In genomic region chr11:102320686-102321005, GRCm38 (mm10) we compare ENCODE assay signal across 8 mouse cellular contexts. TPM values are rescaled to one million over a fixed set of nuclear protein-coding genes. Genes with fewer than 3 reads are reported as not detected.
DNase-seq lines count a peak whose midpoint lies in the region; ATAC-seq and TF ChIP-seq lines count a peak whose summit lies in the region.

No protein-coding gene starts in this region.

- peak overlapping the region; percentile 64 for H3K4me2 ChIP-seq in embryonic facial prominence, embryonic 14.5 days (ENCODE audit: low read depth, low read length)
- peak overlapping the region; percentile 89 for H3K4me2 ChIP-seq in kidney, embryonic 15.5 days
- H3K4me2 ChIP-seq in liver, embryonic 14.5 days (ENCODE audit: low read depth) = peak overlapping the region; percentile 98

- peak overlapping the region; percentile 50 for H3K4me3 ChIP-seq in liver, adult 2 months (ENCODE audit: insufficient read depth, low read depth, low read length)
- H3K4me3 ChIP-seq in embryonic facial prominence, embryonic 14.5 days (ENCODE audit: low read depth, low read length) = peak overlapping the region; percentile 86
- H3K4me3 ChIP-seq in kidney, embryonic 15.5 days (replicated peaks) = peak overlapping the region; percentile 100
- H3K4me3 ChIP-seq in liver, embryonic 14.5 days (ENCODE audit: insufficient read depth in 1 of 2, low read depth in 2 of 2, low read length in 2 of 2) = peak overlapping the region; percentile 95 to 99
- peak overlapping the region; percentile 88 for H3K4me3 ChIP-seq in olfactory bulb, adult 2 months (ENCODE audit: insufficient read depth, low read depth, low read length)

- no peak for TF ChIP-seq EP300 in liver, embryonic 14.5 days (IDR thresholded peaks at IDR 0.05; ENCODE audit: low read depth)

- DNase-seq in liver, adult 2 months (ENCODE audit: extremely low read depth, low read depth, low spot score) = peak; percentile 34
- DNase-seq in liver = no peak
- DNase-seq in embryonic facial prominence, embryonic 14.5 days (ENCODE audit: low spot score) = peak; percentile 86
- peak; percentile 85 to 88 for DNase-seq in heart, adult 9 months (ENCODE audit: low spot score in 2 of 2)
- no peak for DNase-seq in liver, embryonic 14.5 days (ENCODE audit: low read depth in 3 of 3, low spot score in 3 of 3)
- DNase-seq in yolk sac, embryonic 10.5 days (ENCODE audit: low spot score) = no peak

- peak overlapping the region; percentile 88 for H3K27ac ChIP-seq in liver, adult 2 months (replicated peaks; ENCODE audit: insufficient read depth, low read depth, low read length)
- peak overlapping the region; percentile 98 for H3K27ac ChIP-seq in embryonic facial prominence, embryonic 14.5 days (replicated peaks; ENCODE audit: low read depth, low read length)
- H3K27ac ChIP-seq in kidney, embryonic 15.5 days = peak overlapping the region; percentile 99
- no peak overlapping the region for H3K27ac ChIP-seq in liver, embryonic 14.5 days
- peak overlapping the region; percentile 89 for H3K27ac ChIP-seq in olfactory bulb, adult 2 months (ENCODE audit: insufficient read depth, low read depth, low read length)

- peaks cover 14% of the 10 kb centered on the region for H3K79me2 ChIP-seq in liver, adult 2 months (ENCODE audit: control insufficient read depth, insufficient read depth, low read length)

- ATAC-seq in embryonic facial prominence, embryonic 14.5 days (ENCODE audit: low read depth) = no peak
- no peak for ATAC-seq in kidney, embryonic 15.5 days (replicated peaks; ENCODE audit: low FRiP score)
- ATAC-seq in liver, embryonic 14.5 days (ENCODE audit: insufficient read depth) = no peak

- no peak for TF ChIP-seq CTCF in liver, adult 2 months (IDR thresholded peaks at IDR 0.05; ENCODE audit: low read depth, low read length)
- no peak for TF ChIP-seq CTCF in liver, embryonic 14.5 days (IDR thresholded peaks at IDR 0.05; ENCODE audit: low read depth)
- TF ChIP-seq CTCF in olfactory bulb, adult 2 months (IDR thresholded peaks at IDR 0.05; ENCODE audit: insufficient read depth, low read depth, low read length) = no peak

- TF ChIP-seq POLR2A in liver, adult 2 months (IDR thresholded peaks at IDR 0.05; ENCODE audit: extremely low read depth, insufficient read depth, low read length) = no peak
- TF ChIP-seq POLR2A in olfactory bulb, adult 2 months (IDR thresholded peaks at IDR 0.05; ENCODE audit: insufficient read depth, low read depth, low read length) = 0 out of 2 replicates have a peak, but pooled peaks have one; percentile 17

- H3K9ac ChIP-seq in liver, adult 2 months (ENCODE audit: low read depth, low read length) = peak overlapping the region; percentile 72
- peak overlapping the region; percentile 100 for H3K9ac ChIP-seq in embryonic facial prominence, embryonic 14.5 days (ENCODE audit: low read depth, low read length)
- peak overlapping the region; percentile 100 for H3K9ac ChIP-seq in kidney, embryonic 15.5 days
- H3K9ac ChIP-seq in liver, embryonic 14.5 days (replicated peaks) = peak overlapping the region; percentile 100

- 20% methylated on average over 10 of the region's 10 CpGs for WGBS in liver, adult 2 months
- 17% methylated on average over 10 of the region's 10 CpGs for WGBS in embryonic facial prominence, embryonic 14.5 days
- WGBS in kidney, embryonic 15.5 days = 13% methylated on average over 10 of the region's 10 CpGs
- WGBS in liver, embryonic 14.5 days (ENCODE audit: insufficient replicate concordance) = 36% methylated on average over 10 of the region's 10 CpGs
- WGBS in olfactory bulb, adult 2 months = 2% methylated on average over 10 of the region's 10 CpGs

- no peaks in the 10 kb centered on the region for H3K9me3 ChIP-seq in embryonic facial prominence, embryonic 14.5 days (ENCODE audit: control insufficient read depth, low read length)
- no peaks in the 10 kb centered on the region for H3K9me3 ChIP-seq in kidney, embryonic 15.5 days (replicated peaks)
- no peaks in the 10 kb centered on the region for H3K9me3 ChIP-seq in liver, embryonic 14.5 days (ENCODE audit: control insufficient read depth, low read length)

- H3K36me3 ChIP-seq in liver, adult 2 months (ENCODE audit: control insufficient read depth, insufficient read depth, low read length) = no peaks in the 10 kb centered on the region
- H3K36me3 ChIP-seq in embryonic facial prominence, embryonic 14.5 days (ENCODE audit: control insufficient read depth, insufficient read depth, low read length) = peaks cover 3% of the 10 kb centered on the region; the same call in 1 of the 2 replicates
- peaks cover 1% of the 10 kb centered on the region; the same call in 1 of the 2 replicates for H3K36me3 ChIP-seq in kidney, embryonic 15.5 days
- H3K36me3 ChIP-seq in liver, embryonic 14.5 days (replicated peaks; ENCODE audit: control insufficient read depth, insufficient read depth, low read depth) = no peaks in the 10 kb centered on the region; the same call in 1 of the 2 replicates

- H3K27me3 ChIP-seq in liver, adult 2 months (ENCODE audit: control insufficient read depth, insufficient read depth, low read length) = no peaks in the 10 kb centered on the region
- H3K27me3 ChIP-seq in embryonic facial prominence, embryonic 14.5 days (replicated peaks; ENCODE audit: control insufficient read depth, insufficient read depth, low read length) = no peaks in the 10 kb centered on the region
- H3K27me3 ChIP-seq in kidney, embryonic 15.5 days = no peaks in the 10 kb centered on the region
- H3K27me3 ChIP-seq in liver, embryonic 14.5 days (ENCODE audit: control insufficient read depth, insufficient read depth, low read length) = no peaks in the 10 kb centered on the region; the same call in 1 of the 2 replicates

- peaks cover 9% of the 10 kb centered on the region for H3K4me1 ChIP-seq in liver, adult 2 months (ENCODE audit: control insufficient read depth, insufficient read depth, low read length)
- H3K4me1 ChIP-seq in embryonic facial prominence, embryonic 14.5 days (ENCODE audit: control insufficient read depth, insufficient read depth, low read length) = peaks cover 7% of the 10 kb centered on the region
- peaks cover 18% of the 10 kb centered on the region for H3K4me1 ChIP-seq in kidney, embryonic 15.5 days
- peaks cover 4 to 15% of the 10 kb centered on the region in 2 experiments for H3K4me1 ChIP-seq in liver, embryonic 14.5 days (replicated peaks; ENCODE audit: control insufficient read depth in 2 of 2, insufficient read depth in 2 of 2, low read length in 1 of 2)
- peaks cover 17% of the 10 kb centered on the region for H3K4me1 ChIP-seq in olfactory bulb, adult 2 months (ENCODE audit: control insufficient read depth, insufficient read depth, low read length)

RNA-seq across cellular contexts. Expression of gene Ubtf, which starts 1.1 kb away (rescaled TPM):
- 19.4 and 19.5 TPM in 2 replicates for total RNA-seq in liver, adult 2 months (2014; rRNA removed)
- polyA plus RNA-seq in liver, adult 2 months (2012; rRNA removed) = 12.7 and 12.8 TPM in 2 replicates
- polyA plus RNA-seq in embryonic facial prominence, embryonic 14.5 days (2014; fragmentation: Nextera tagmentation; extraction: Ambion mirVana) = 73.3 and 83.9 TPM in 2 replicates
- polyA plus RNA-seq in kidney, embryonic 15.5 days (2015; fragmentation: Nextera tagmentation; extraction: Ambion mirVana) = 95.3 and 100 TPM in 2 replicates
- polyA plus RNA-seq in liver, embryonic 14.5 days (2012; rRNA removed) = 19.9 and 34.7 TPM in 2 replicates
- 42.5 and 48.8 TPM in 2 replicates for polyA plus RNA-seq in liver, embryonic 14.5 days (2014; fragmentation: Nextera tagmentation; extraction: Ambion mirVana)
- 213 TPM in 1 of 2 replicates, not detected in the other for polyA plus RNA-seq in olfactory bulb, adult 2 months (2012; ENCODE audit: insufficient read depth, insufficient read length, low replicate concordance, missing spikeins)

RNA-seq across cellular contexts. Expression of gene Atxn7l3, which starts 24.2 kb away (rescaled TPM):
- 7.1 and 8.5 TPM in 2 replicates for total RNA-seq in liver, adult 2 months (2014; rRNA removed)
- polyA plus RNA-seq in liver, adult 2 months (2012; rRNA removed) = 16.8 and 20.6 TPM in 2 replicates
- 19.5 and 20.8 TPM in 2 replicates for polyA plus RNA-seq in embryonic facial prominence, embryonic 14.5 days (2014; fragmentation: Nextera tagmentation; extraction: Ambion mirVana)
- polyA plus RNA-seq in kidney, embryonic 15.5 days (2015; fragmentation: Nextera tagmentation; extraction: Ambion mirVana) = 12.3 and 14.0 TPM in 2 replicates
- polyA plus RNA-seq in liver, embryonic 14.5 days (2012; rRNA removed) = 11.0 and 11.6 TPM in 2 replicates
- 3.6 and 4.7 TPM in 2 replicates for polyA plus RNA-seq in liver, embryonic 14.5 days (2014; fragmentation: Nextera tagmentation; extraction: Ambion mirVana)
- polyA plus RNA-seq in olfactory bulb, adult 2 months (2012; ENCODE audit: insufficient read depth, insufficient read length, low replicate concordance, missing spikeins) = not detected in 2 replicates

RNA-seq across cellular contexts. Expression of gene Tmub2, which starts 35.9 kb away (rescaled TPM):
- 18.1 and 19.0 TPM in 2 replicates for total RNA-seq in liver, adult 2 months (2014; rRNA removed)
- 33.5 and 34.2 TPM in 2 replicates for polyA plus RNA-seq in liver, adult 2 months (2012; rRNA removed)
- 49.8 and 55.9 TPM in 2 replicates for polyA plus RNA-seq in embryonic facial prominence, embryonic 14.5 days (2014; fragmentation: Nextera tagmentation; extraction: Ambion mirVana)
- polyA plus RNA-seq in kidney, embryonic 15.5 days (2015; fragmentation: Nextera tagmentation; extraction: Ambion mirVana) = 48.9 and 57.9 TPM in 2 replicates
- 19.1 and 19.8 TPM in 2 replicates for polyA plus RNA-seq in liver, embryonic 14.5 days (2012; rRNA removed)
- polyA plus RNA-seq in liver, embryonic 14.5 days (2014; fragmentation: Nextera tagmentation; extraction: Ambion mirVana) = 19.3 and 24.7 TPM in 2 replicates
- 472 TPM in 1 of 2 replicates, not detected in the other for polyA plus RNA-seq in olfactory bulb, adult 2 months (2012; ENCODE audit: insufficient read depth, insufficient read length, low replicate concordance, missing spikeins)

RNA-seq across cellular contexts. Expression of gene Slc4a1, which starts 45.4 kb away (rescaled TPM):
- 0.07 and 0.65 TPM in 2 replicates for total RNA-seq in liver, adult 2 months (2014; rRNA removed)
- 0.07 and 0.10 TPM in 2 replicates for polyA plus RNA-seq in liver, adult 2 months (2012; rRNA removed)
- 6.0 and 6.8 TPM in 2 replicates for polyA plus RNA-seq in embryonic facial prominence, embryonic 14.5 days (2014; fragmentation: Nextera tagmentation; extraction: Ambion mirVana)
- 12.8 and 20.2 TPM in 2 replicates for polyA plus RNA-seq in kidney, embryonic 15.5 days (2015; fragmentation: Nextera tagmentation; extraction: Ambion mirVana)
- polyA plus RNA-seq in liver, embryonic 14.5 days (2012; rRNA removed) = 570 and 632 TPM in 2 replicates
- 606 and 703 TPM in 2 replicates for polyA plus RNA-seq in liver, embryonic 14.5 days (2014; fragmentation: Nextera tagmentation; extraction: Ambion mirVana)
- polyA plus RNA-seq in olfactory bulb, adult 2 months (2012; ENCODE audit: insufficient read depth, insufficient read length, low replicate concordance, missing spikeins) = not detected in 2 replicates

RNA-seq across cellular contexts. Expression of gene Asb16, which starts 52.1 kb away (rescaled TPM):
- total RNA-seq in liver, adult 2 months (2014; rRNA removed) = 0.09 TPM in 1 of 2 replicates, not detected in the other
- polyA plus RNA-seq in liver, adult 2 months (2012; rRNA removed) = 0.16 and 0.20 TPM in 2 replicates
- polyA plus RNA-seq in embryonic facial prominence, embryonic 14.5 days (2014; fragmentation: Nextera tagmentation; extraction: Ambion mirVana) = 0.25 and 0.33 TPM in 2 replicates
- 0.10 and 0.13 TPM in 2 replicates for polyA plus RNA-seq in kidney, embryonic 15.5 days (2015; fragmentation: Nextera tagmentation; extraction: Ambion mirVana)
- 0.39 and 0.44 TPM in 2 replicates for polyA plus RNA-seq in liver, embryonic 14.5 days (2012; rRNA removed)
- 0.05 and 0.08 TPM in 2 replicates for polyA plus RNA-seq in liver, embryonic 14.5 days (2014; fragmentation: Nextera tagmentation; extraction: Ambion mirVana)
- polyA plus RNA-seq in olfactory bulb, adult 2 months (2012; ENCODE audit: insufficient read depth, insufficient read length, low replicate concordance, missing spikeins) = not detected in 2 replicates

Comparison
In these comparisons a context has a peak if more than half of its experiments do, and no peak if none do; other contexts are left out.
1. DNase-seq: peak in liver, adult 2 months (single experiment), embryonic facial prominence, embryonic 14.5 days (single experiment) and heart, adult 9 months (2 of 2); none in liver (single experiment), liver, embryonic 14.5 days (0 of 3) and yolk sac, embryonic 10.5 days (single experiment).
2. H3K4me3 ChIP-seq: peak in every context shown above with its lines; median percentile 100 in kidney, embryonic 15.5 days; 97 in liver, embryonic 14.5 days; 88 in olfactory bulb, adult 2 months; 86 in embryonic facial prominence, embryonic 14.5 days; 50 in liver, adult 2 months.
3. Peak in every context shown above with its lines, with median percentiles within 50 percentile points of each other: H3K9ac ChIP-seq and H3K4me2 ChIP-seq.